ENCODE assay signal across 11 mouse cellular contexts in genomic region chr12:5214266-5214665, GRCm38 (mm10).
DNase-seq lines count a peak whose midpoint lies in the region; ATAC-seq and TF ChIP-seq lines count a peak whose summit lies in the region.
"Had no signal": no experiment of that assay in that cellular context is flagged by ENCODE, and none has a peak within 500 bp of the region (broad histone marks: within the 10 kb centered on the region; RNA-seq: fewer than 3 reads in every experiment).

No protein-coding gene starts in this region.

- no peaks in the 10 kb centered on the region for H3K27me3 ChIP-seq in heart, embryonic 16.5 days (ENCODE audit: control insufficient read depth, insufficient read depth, low read length)
- no peaks in the 10 kb centered on the region for H3K27me3 ChIP-seq in midbrain, embryonic 13.5 days
- no peaks in the 10 kb centered on the region for H3K27me3 ChIP-seq in midbrain, embryonic 16.5 days (ENCODE audit: control insufficient read depth, insufficient read depth, low read depth, low read length)
- H3K27me3 ChIP-seq in hindbrain, postnatal 0 days (ENCODE audit: insufficient read depth, low read length) = no peaks in the 10 kb centered on the region
- no peaks in the 10 kb centered on the region for H3K27me3 ChIP-seq in small intestine, adult 2 months (ENCODE audit: control insufficient read depth, insufficient read depth, low read length)
- H3K27me3 ChIP-seq: liver, embryonic 13.5 days; neural tube, embryonic 15.5 days had no signal

- ATAC-seq in heart, embryonic 16.5 days (replicated peaks; ENCODE audit: extremely low read depth, insufficient read depth, low FRiP score) = no peak
- no peak for ATAC-seq in midbrain, embryonic 13.5 days
- ATAC-seq in midbrain, embryonic 16.5 days = no peak
- ATAC-seq in hindbrain, postnatal 0 days = no peak

- no peak for TF ChIP-seq CTCF in hindbrain, postnatal 0 days (IDR thresholded peaks at IDR 0.05; ENCODE audit: low read depth)
- TF ChIP-seq CTCF in small intestine, adult 2 months (IDR thresholded peaks at IDR 0.05; ENCODE audit: extremely low read depth, insufficient read length, insufficient replicate concordance, low read depth, low read length) = no peak

- WGBS in heart, embryonic 16.5 days = 80% methylated on average over 9 of the region's 9 CpGs
- 89% methylated on average over 9 of the region's 9 CpGs for WGBS in midbrain, embryonic 13.5 days
- WGBS in midbrain, embryonic 16.5 days = 80% methylated on average over 9 of the region's 9 CpGs
- 65% methylated on average over 9 of the region's 9 CpGs for WGBS in hindbrain, postnatal 0 days
- 70% methylated on average over 9 of the region's 9 CpGs for WGBS in small intestine, adult 2 months

- no peak overlapping the region for H3K4me3 ChIP-seq in heart, embryonic 16.5 days (ENCODE audit: low read length)
- no peak overlapping the region for H3K4me3 ChIP-seq in midbrain, embryonic 13.5 days (replicated peaks)
- no peak overlapping the region for H3K4me3 ChIP-seq in midbrain, embryonic 16.5 days (ENCODE audit: low read depth, low read length)
- no peak overlapping the region for H3K4me3 ChIP-seq in hindbrain, postnatal 0 days (ENCODE audit: low read length)
- no peak overlapping the region for H3K4me3 ChIP-seq in small intestine, adult 2 months (ENCODE audit: low read depth, low read length)
- H3K4me3 ChIP-seq: liver, embryonic 13.5 days; neural tube, embryonic 15.5 days had no signal

- H3K27ac ChIP-seq in heart, embryonic 16.5 days (ENCODE audit: low read length) = peak overlapping the region; percentile 65
- peak overlapping the region; percentile 39; the same call in 1 of the 2 replicates for H3K27ac ChIP-seq in midbrain, embryonic 13.5 days
- H3K27ac ChIP-seq in midbrain, embryonic 16.5 days (ENCODE audit: low read length) = no peak overlapping the region
- H3K27ac ChIP-seq in hindbrain, postnatal 0 days = peak overlapping the region; percentile 45; the same call in 1 of the 2 replicates
- peak overlapping the region; percentile 86 for H3K27ac ChIP-seq in small intestine, adult 2 months (ENCODE audit: insufficient read depth, low read depth, low read length)
- H3K27ac ChIP-seq: liver, embryonic 13.5 days had no signal

- no peak overlapping the region for H3K4me2 ChIP-seq in heart, embryonic 16.5 days (ENCODE audit: low read depth, low read length)
- no peak overlapping the region for H3K4me2 ChIP-seq in midbrain, embryonic 13.5 days (replicated peaks)
- no peak overlapping the region for H3K4me2 ChIP-seq in midbrain, embryonic 16.5 days (ENCODE audit: low read length)
- no peak overlapping the region for H3K4me2 ChIP-seq in hindbrain, postnatal 0 days (ENCODE audit: low read depth, low read length)
- H3K4me2 ChIP-seq: liver, embryonic 13.5 days; midbrain, embryonic 11.5 days; neural tube, embryonic 15.5 days had no signal

- no peaks in the 10 kb centered on the region for H3K9me3 ChIP-seq in heart, embryonic 16.5 days (replicated peaks; ENCODE audit: control insufficient read depth, low read length)
- H3K9me3 ChIP-seq in midbrain, embryonic 13.5 days = no peaks in the 10 kb centered on the region
- H3K9me3 ChIP-seq in midbrain, embryonic 16.5 days (replicated peaks; ENCODE audit: control insufficient read depth, low read length, poor library complexity, severe bottlenecking) = no peaks in the 10 kb centered on the region
- H3K9me3 ChIP-seq in hindbrain, postnatal 0 days (ENCODE audit: low read length) = no peaks in the 10 kb centered on the region
- H3K9me3 ChIP-seq: liver, embryonic 13.5 days; neural tube, embryonic 15.5 days had no signal

- no peak overlapping the region for H3K9ac ChIP-seq in heart, embryonic 16.5 days (ENCODE audit: low read length)
- no peak overlapping the region for H3K9ac ChIP-seq in midbrain, embryonic 13.5 days (replicated peaks)
- H3K9ac ChIP-seq in midbrain, embryonic 16.5 days (ENCODE audit: low read depth, low read length) = no peak overlapping the region
- no peak overlapping the region for H3K9ac ChIP-seq in hindbrain, postnatal 0 days (replicated peaks; ENCODE audit: low read length)
- H3K9ac ChIP-seq: liver, embryonic 13.5 days; neural tube, embryonic 15.5 days had no signal

- no peak for DNase-seq in heart, adult 8-10 months (ENCODE audit: low spot score)
- DNase-seq in hindbrain, postnatal 0 days (ENCODE audit: low spot score) = no peak
- DNase-seq in cerebellum, adult 18-20 months = no peak
- DNase-seq: embryo, embryonic 11 days; liver, embryonic 13.5 days had no signal

- H3K4me1 ChIP-seq in heart, embryonic 16.5 days (ENCODE audit: control insufficient read depth, insufficient read depth, low read length) = peaks cover 18% of the 10 kb centered on the region
- H3K4me1 ChIP-seq in midbrain, embryonic 13.5 days (replicated peaks) = peaks cover 70% of the 10 kb centered on the region
- peaks cover 49% of the 10 kb centered on the region for H3K4me1 ChIP-seq in midbrain, embryonic 16.5 days (ENCODE audit: control insufficient read depth, insufficient read depth, low read length)
- peaks cover 37% of the 10 kb centered on the region for H3K4me1 ChIP-seq in hindbrain, postnatal 0 days (ENCODE audit: insufficient read depth, low read length)
- H3K4me1 ChIP-seq in small intestine, adult 2 months (ENCODE audit: control insufficient read depth, insufficient read depth, insufficient read length, low read length) = peaks cover 18% of the 10 kb centered on the region; the same call in 1 of the 2 replicates
- H3K4me1 ChIP-seq: liver, embryonic 13.5 days had no signal

- no peak for TF ChIP-seq POLR2A in small intestine, adult 2 months (IDR thresholded peaks at IDR 0.05; ENCODE audit: low read depth, low read length)

- no peaks in the 10 kb centered on the region for H3K36me3 ChIP-seq in heart, embryonic 16.5 days (ENCODE audit: control insufficient read depth, insufficient read depth)
- no peaks in the 10 kb centered on the region for H3K36me3 ChIP-seq in midbrain, embryonic 13.5 days
- no peaks in the 10 kb centered on the region for H3K36me3 ChIP-seq in midbrain, embryonic 16.5 days (ENCODE audit: control insufficient read depth, insufficient read depth, low read length)
- no peaks in the 10 kb centered on the region for H3K36me3 ChIP-seq in hindbrain, postnatal 0 days (ENCODE audit: insufficient read depth, low read length)
- H3K36me3 ChIP-seq in small intestine, adult 2 months (ENCODE audit: control insufficient read depth, insufficient read depth, low read length) = no peaks in the 10 kb centered on the region
- H3K36me3 ChIP-seq: liver, embryonic 13.5 days; neural tube, embryonic 15.5 days had no signal
